Mouse (Mus musculus): ENCODE measurements around the gene Fhit. TPM values are rescaled to one million over a fixed set of nuclear protein-coding genes. Genes with fewer than 3 reads are reported as not detected.
A peak's percentile ranks its signal among the peaks of the same experiment; 100 is the strongest.

The Fhit gene
- polyA plus RNA-seq, 1 experiment from 2014 or later: 12.6 TPM

DNA sequence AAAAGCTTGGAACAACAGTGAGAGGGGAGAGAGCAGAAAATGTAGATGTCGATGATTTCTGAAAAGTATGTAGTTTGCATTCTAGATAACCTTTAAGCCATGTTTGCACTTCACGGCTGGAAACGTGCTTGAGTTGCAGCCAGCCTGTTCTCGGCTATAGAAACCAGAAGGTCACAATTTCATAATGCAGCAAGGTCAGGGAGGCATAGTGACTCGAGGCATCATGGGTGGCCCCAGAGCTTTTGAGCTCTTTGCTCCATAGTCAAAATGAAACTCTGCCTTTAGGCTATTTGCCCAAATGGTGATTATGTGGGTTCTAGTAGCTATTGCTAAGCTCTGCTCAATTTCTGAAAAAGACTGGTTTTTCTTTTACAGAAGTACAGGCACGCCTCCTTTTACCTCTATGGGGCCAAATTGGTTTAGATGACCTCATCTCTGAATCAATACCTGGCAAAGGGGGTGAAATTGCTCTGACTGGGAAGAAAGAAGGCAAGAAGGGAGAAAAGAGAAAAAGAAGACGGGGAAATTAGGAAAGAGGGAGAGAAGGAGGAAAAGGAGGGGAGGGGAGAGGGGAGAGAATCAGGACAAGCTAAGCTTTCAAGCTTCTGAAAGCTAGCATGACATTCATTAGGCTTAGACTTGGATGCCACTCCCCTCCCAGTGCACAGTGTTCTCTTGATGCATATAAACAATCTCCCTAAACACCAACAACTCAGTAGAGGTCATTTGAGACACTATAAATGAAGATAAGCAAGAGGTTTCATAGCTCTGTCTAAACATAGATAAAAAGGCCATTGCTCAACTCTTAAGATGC lies 1148.6 kb downstream of the Fhit start:
- Histone ChIP-seq H3K9ac (no peak overlapping the region), H3K4me3 (replicated peaks; ENCODE audit: low read length) (no peak overlapping the region), H3K27me3 (ENCODE audit: control insufficient read depth, insufficient read depth, low read length) (no peaks in the 10 kb centered on the region), H3K9me3 (ENCODE audit: control insufficient read depth, low read length) (no peaks in the 10 kb centered on the region), H3K36me3 (replicated peaks; ENCODE audit: control insufficient read depth, insufficient read depth) (no peaks in the 10 kb centered on the region), H3K4me1 (replicated peaks; ENCODE audit: control insufficient read depth, insufficient read depth, low read length) (no peaks in the 10 kb centered on the region), H3K4me2 (replicated peaks) (no peak overlapping the region), H3K27ac (no peak overlapping the region)
- 52% methylated on average over 7 of the region's 7 CpGs for WGBS
- no peak for ATAC-seq (ENCODE audit: low FRiP score)
- no peak for DNase-seq (ENCODE audit: low spot score)

GRCm38 (mm10) chr14:10006278-10006677 lies 1155.6 kb downstream of the Fhit start:
- Histone ChIP-seq H3K27ac (no peak overlapping the region), H3K27me3 (ENCODE audit: control insufficient read depth, insufficient read depth, low read length) (no peaks in the 10 kb centered on the region), H3K36me3 (replicated peaks; ENCODE audit: control insufficient read depth, insufficient read depth) (no peaks in the 10 kb centered on the region), H3K4me3 (replicated peaks; ENCODE audit: low read length) (no peak overlapping the region), H3K4me1 (replicated peaks; ENCODE audit: control insufficient read depth, insufficient read depth, low read length) (peaks cover 7% of the 10 kb centered on the region), H3K9me3 (ENCODE audit: control insufficient read depth, low read length) (no peaks in the 10 kb centered on the region), H3K4me2 (replicated peaks) (no peak overlapping the region), H3K9ac (no peak overlapping the region)
- ATAC-seq (ENCODE audit: low FRiP score) (no peak), DNase-seq (ENCODE audit: low spot score) (no peak)
- WGBS: 85% methylated on average over 5 of the region's 5 CpGs

DNA sequence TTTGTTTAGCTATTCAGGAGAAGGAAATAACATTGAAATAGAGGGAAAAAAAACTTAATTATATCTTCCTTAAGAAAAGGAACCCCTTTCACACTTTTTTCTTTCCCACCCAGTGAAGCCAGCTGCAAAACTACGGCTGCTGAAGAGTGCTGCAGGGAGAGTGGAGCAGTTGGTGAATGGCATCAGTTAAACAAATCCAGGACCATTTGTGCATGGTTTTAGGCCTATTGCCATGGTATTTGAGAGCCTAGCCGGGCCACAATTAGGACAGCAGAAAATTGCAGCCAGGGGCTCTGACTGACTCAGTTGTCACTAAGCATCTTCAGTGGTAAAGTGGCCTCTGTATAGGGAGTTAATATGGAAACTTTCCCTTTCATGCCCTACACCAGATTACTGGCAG lies 1158.0 kb downstream of the Fhit start:
- Histone ChIP-seq H3K4me2 (replicated peaks) (no peak overlapping the region), H3K9me3 (ENCODE audit: control insufficient read depth, low read length) (no peaks in the 10 kb centered on the region), H3K4me1 (replicated peaks; ENCODE audit: control insufficient read depth, insufficient read depth, low read length) (peaks cover 7% of the 10 kb centered on the region), H3K4me3 (replicated peaks; ENCODE audit: low read length) (no peak overlapping the region), H3K27ac (no peak overlapping the region), H3K27me3 (ENCODE audit: control insufficient read depth, insufficient read depth, low read length) (no peaks in the 10 kb centered on the region), H3K9ac (no peak overlapping the region), H3K36me3 (replicated peaks; ENCODE audit: control insufficient read depth, insufficient read depth) (no peaks in the 10 kb centered on the region)
- 52% methylated on average over 2 of the region's 2 CpGs for WGBS
- DNase-seq (ENCODE audit: low spot score) (no peak), ATAC-seq (ENCODE audit: low FRiP score) (no peak)

DNA sequence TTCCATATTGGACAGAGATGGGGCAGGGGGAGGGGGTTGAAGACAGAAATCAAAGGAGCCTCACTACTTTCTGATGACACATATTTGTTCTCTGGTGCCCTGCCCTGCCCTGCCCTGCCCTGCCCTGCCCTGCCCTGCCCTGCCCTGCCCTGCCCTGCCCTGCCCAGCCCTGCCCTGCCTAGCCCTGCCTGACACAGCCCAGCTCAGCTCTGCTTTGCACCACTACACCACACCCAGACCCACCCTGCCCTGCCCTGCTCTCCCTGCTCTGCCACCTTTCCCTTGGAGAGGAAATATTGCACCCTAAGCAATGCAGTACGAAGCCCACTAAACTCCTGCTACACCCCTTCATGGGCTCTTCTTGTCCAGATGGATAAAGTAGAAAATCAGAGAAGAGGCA lies 1171.2 kb downstream of the Fhit start:
- DNase-seq (ENCODE audit: low spot score): no peak
- 96% methylated on average over 1 of the region's 1 CpGs for WGBS
- Histone ChIP-seq H3K4me1 (replicated peaks; ENCODE audit: control insufficient read depth, insufficient read depth, low read length) (no peaks in the 10 kb centered on the region), H3K36me3 (replicated peaks; ENCODE audit: control insufficient read depth, insufficient read depth) (no peaks in the 10 kb centered on the region), H3K27ac (no peak overlapping the region), H3K4me3 (replicated peaks; ENCODE audit: low read length) (no peak overlapping the region), H3K9ac (no peak overlapping the region), H3K27me3 (ENCODE audit: control insufficient read depth, insufficient read depth, low read length) (no peaks in the 10 kb centered on the region), H3K4me2 (replicated peaks) (no peak overlapping the region), H3K9me3 (ENCODE audit: control insufficient read depth, low read length) (no peaks in the 10 kb centered on the region)
- ATAC-seq (ENCODE audit: low FRiP score): no peak

GRCm38 (mm10) chr14:9976934-9977510 lies 1184.8 kb downstream of the Fhit start:
- Histone ChIP-seq H3K4me1 (replicated peaks; ENCODE audit: control insufficient read depth, insufficient read depth, low read length) (no peaks in the 10 kb centered on the region), H3K9me3 (ENCODE audit: control insufficient read depth, low read length) (no peaks in the 10 kb centered on the region), H3K27me3 (ENCODE audit: control insufficient read depth, insufficient read depth, low read length) (no peaks in the 10 kb centered on the region), H3K4me3 (replicated peaks; ENCODE audit: low read length) (no peak overlapping the region), H3K4me2 (replicated peaks) (no peak overlapping the region), H3K36me3 (replicated peaks; ENCODE audit: control insufficient read depth, insufficient read depth) (no peaks in the 10 kb centered on the region), H3K9ac (no peak overlapping the region), H3K27ac (no peak overlapping the region)
- 60% methylated on average over 3 of the region's 3 CpGs for WGBS
- ATAC-seq (ENCODE audit: low FRiP score) (peak; percentile 60; the same call in 1 of the 2 replicates), DNase-seq (ENCODE audit: low spot score) (no peak)

- no peak overlapping the region for H3K4me2 ChIP-seq (replicated peaks)
- H3K4me1 ChIP-seq (replicated peaks; ENCODE audit: control insufficient read depth, insufficient read depth, low read length): no peaks in the 10 kb centered on the region
- no peak overlapping the region for H3K9ac ChIP-seq
- no peak overlapping the region for H3K4me3 ChIP-seq (replicated peaks; ENCODE audit: low read length)
- H3K27me3 ChIP-seq (ENCODE audit: control insufficient read depth, insufficient read depth, low read length): no peaks in the 10 kb centered on the region
- 54% methylated on average over 3 of the region's 3 CpGs for WGBS
- H3K9me3 ChIP-seq (ENCODE audit: control insufficient read depth, low read length): no peaks in the 10 kb centered on the region
- ATAC-seq (ENCODE audit: low FRiP score): no peak
- no peak overlapping the region for H3K27ac ChIP-seq
- H3K36me3 ChIP-seq (replicated peaks; ENCODE audit: control insufficient read depth, insufficient read depth): no peaks in the 10 kb centered on the region
- peak; percentile 31 for DNase-seq (ENCODE audit: low spot score)
These were observed 1187.4 kb downstream of the Fhit start for GRCm38 (mm10) chr14:9974402-9974801.

GRCm38 (mm10) chr14:9963853-9964252 lies 1198.0 kb downstream of the Fhit start:
- no peak for ATAC-seq (ENCODE audit: low FRiP score)
- no peaks in the 10 kb centered on the region for H3K27me3 ChIP-seq (ENCODE audit: control insufficient read depth, insufficient read depth, low read length)
- H3K4me2 ChIP-seq (replicated peaks): no peak overlapping the region
- H3K9ac ChIP-seq: no peak overlapping the region
- no peaks in the 10 kb centered on the region for H3K9me3 ChIP-seq (ENCODE audit: control insufficient read depth, low read length)
- 89% methylated on average over 3 of the region's 3 CpGs for WGBS
- no peaks in the 10 kb centered on the region for H3K4me1 ChIP-seq (replicated peaks; ENCODE audit: control insufficient read depth, insufficient read depth, low read length)
- H3K36me3 ChIP-seq (replicated peaks; ENCODE audit: control insufficient read depth, insufficient read depth): no peaks in the 10 kb centered on the region
- no peak overlapping the region for H3K27ac ChIP-seq
- H3K4me3 ChIP-seq (replicated peaks; ENCODE audit: low read length): no peak overlapping the region
- no peak for DNase-seq (ENCODE audit: low spot score)

DNA sequence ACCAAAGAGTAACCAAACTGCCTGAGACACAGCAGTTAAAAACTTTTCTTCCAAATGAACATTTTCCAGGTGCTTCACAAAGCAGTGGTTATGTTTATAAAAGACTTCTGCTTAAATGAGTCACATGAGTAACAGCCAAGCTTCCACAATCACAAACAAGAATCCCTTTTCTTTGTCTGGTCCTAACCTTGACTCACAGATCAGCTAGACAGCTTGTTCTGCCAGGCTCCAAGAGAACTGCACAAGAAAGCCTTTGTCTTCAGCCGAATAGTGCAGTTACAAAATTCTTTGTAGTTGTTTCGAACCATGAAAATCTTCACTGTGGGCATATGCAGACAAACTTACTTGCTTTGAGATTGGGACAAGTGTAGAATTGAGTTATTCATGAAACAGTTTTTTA lies 1201.4 kb downstream of the Fhit start:
- H3K27me3 ChIP-seq (ENCODE audit: control insufficient read depth, insufficient read depth, low read length): no peaks in the 10 kb centered on the region
- DNase-seq (ENCODE audit: low spot score): no peak
- no peak overlapping the region for H3K9ac ChIP-seq
- H3K4me3 ChIP-seq (replicated peaks; ENCODE audit: low read length): no peak overlapping the region
- no peak overlapping the region for H3K4me2 ChIP-seq (replicated peaks)
- no peak for ATAC-seq (ENCODE audit: low FRiP score)
- no peak overlapping the region for H3K27ac ChIP-seq
- no peaks in the 10 kb centered on the region for H3K36me3 ChIP-seq (replicated peaks; ENCODE audit: control insufficient read depth, insufficient read depth)
- WGBS: 36% methylated on average over 2 of the region's 2 CpGs
- no peaks in the 10 kb centered on the region for H3K4me1 ChIP-seq (replicated peaks; ENCODE audit: control insufficient read depth, insufficient read depth, low read length)
- no peaks in the 10 kb centered on the region for H3K9me3 ChIP-seq (ENCODE audit: control insufficient read depth, low read length)

DNA sequence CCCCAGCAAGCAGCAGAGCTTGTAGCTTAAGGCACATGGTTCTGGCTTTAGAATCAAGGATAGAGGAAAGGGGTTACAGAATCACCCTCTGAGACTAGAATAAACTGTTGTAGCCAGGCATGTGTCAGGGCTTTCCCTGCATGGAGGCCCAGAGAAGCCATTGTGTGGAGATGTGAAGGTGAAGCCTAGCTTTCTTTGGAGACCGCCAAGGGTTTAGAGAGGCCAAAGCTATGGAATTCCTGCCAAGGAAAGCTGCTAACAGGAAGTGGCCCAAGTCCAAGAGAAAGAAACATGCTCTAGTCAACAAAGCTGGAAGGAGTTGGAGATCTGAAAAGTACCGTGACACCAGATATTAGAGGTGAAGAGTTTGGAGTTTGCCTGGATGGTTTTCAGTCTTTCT lies 1262.3 kb downstream of the Fhit start:
- 83% methylated on average over 2 of the region's 2 CpGs for WGBS

More for the DNA sequence above, 1262.3 kb downstream of the Fhit start:
- DNase-seq (ENCODE audit: low spot score): no peak
- no peak overlapping the region for H3K4me3 ChIP-seq (replicated peaks; ENCODE audit: low read length)
- no peak for ATAC-seq (ENCODE audit: low FRiP score)
- H3K27me3 ChIP-seq (ENCODE audit: control insufficient read depth, insufficient read depth, low read length): no peaks in the 10 kb centered on the region
- H3K4me1 ChIP-seq (replicated peaks; ENCODE audit: control insufficient read depth, insufficient read depth, low read length): no peaks in the 10 kb centered on the region
- no peaks in the 10 kb centered on the region for H3K9me3 ChIP-seq (ENCODE audit: control insufficient read depth, low read length)
- H3K9ac ChIP-seq: no peak overlapping the region
- H3K36me3 ChIP-seq (replicated peaks; ENCODE audit: control insufficient read depth, insufficient read depth): no peaks in the 10 kb centered on the region
- H3K4me2 ChIP-seq (replicated peaks): no peak overlapping the region
- H3K27ac ChIP-seq: no peak overlapping the region
